Mouse (Mus musculus) mouse trophoblast stem cell (cell line): ENCODE results near the gene Aar2.

Source experiments
- in situ Hi-C, 2 experiments: fragments of 300-500 bp; cut with MseI, MboI; formaldehyde crosslinking; loops; 2 replicates in 1 of 2; 3 replicates in 1 of 2; pipeline ENCODE4 v1.15.1; 2025

The Aar2 gene

GRCm38 (mm10) chr2:156617536-156617935 lies 70.2 kb downstream of the Aar2 start:
- in situ Hi-C loops, result no loop called here
